Mouse (Mus musculus): ENCODE data around the gene Vill. TPM values are rescaled to one million over a fixed set of nuclear protein-coding genes. Genes with fewer than 3 reads are reported as not detected.
A peak's percentile ranks its signal among the peaks of the same experiment; 100 is the strongest.

The Vill gene
- polyA plus RNA-seq, 1 experiment from 2014 or later, result 31.6 TPM

DNA sequence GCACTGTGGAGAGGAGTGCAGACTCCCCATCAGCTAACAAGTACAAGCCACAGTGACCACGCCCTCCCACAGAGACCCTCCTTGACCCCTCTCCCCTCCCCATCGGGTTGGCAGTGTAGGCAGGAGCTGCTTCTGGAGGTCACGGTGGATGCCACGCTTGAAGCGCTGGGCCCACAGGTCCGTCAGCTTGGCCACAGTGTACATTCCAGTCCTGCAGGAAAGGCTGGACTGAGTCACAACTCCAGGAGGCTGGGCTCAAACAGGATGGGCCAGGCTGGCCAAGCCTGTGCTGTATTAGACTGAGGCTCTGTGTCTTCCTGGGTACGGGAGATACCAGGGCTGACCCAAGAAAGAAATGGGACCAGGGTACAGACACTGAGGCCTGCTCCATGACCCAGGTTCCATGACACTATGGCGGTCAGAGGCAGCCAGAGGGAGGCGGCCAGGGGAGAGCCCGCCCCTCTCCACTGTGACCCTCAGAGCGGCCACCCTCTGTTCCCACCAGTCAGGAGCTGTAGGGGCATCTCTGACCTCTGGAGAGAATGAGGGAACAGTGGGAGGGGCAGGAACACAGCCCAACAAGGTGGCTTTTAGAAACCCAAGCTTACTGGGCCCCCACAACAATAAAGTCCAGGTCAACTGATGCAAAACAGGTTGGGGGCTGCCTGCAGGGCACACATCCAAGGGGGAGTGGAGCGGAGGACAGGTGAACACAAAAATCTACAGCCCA, 39.2 kb downstream of the Vill start:
- Histone ChIP-seq H3K9ac (replicated peaks; ENCODE audit: low read depth, low read length) (no peak overlapping the region), H3K4me2 (replicated peaks; ENCODE audit: low read depth, low read length) (peak overlapping the region; percentile 85), H3K4me1 (ENCODE audit: control insufficient read depth, insufficient read depth, low read length) (peaks cover 25% of the 10 kb centered on the region; the same call in 1 of the 2 replicates), H3K27ac (ENCODE audit: low read length) (no peak overlapping the region), H3K9me3 (ENCODE audit: control insufficient read depth, low read depth, low read length) (no peaks in the 10 kb centered on the region), H3K4me3 (ENCODE audit: low read depth, low read length) (no peak overlapping the region), H3K36me3 (ENCODE audit: control insufficient read depth, insufficient read depth, low read length) (no peaks in the 10 kb centered on the region), H3K27me3 (ENCODE audit: control insufficient read depth, insufficient read depth, low read length) (no peaks in the 10 kb centered on the region)
- ATAC-seq (ENCODE audit: insufficient number of reproducible peaks, insufficient read depth, low FRiP score, low read depth), result no peak
- WGBS, result 67% methylated on average over 12 of the region's 12 CpGs

- WGBS, result 3% methylated on average over 45 of the region's 45 CpGs
- no peak for ATAC-seq (ENCODE audit: insufficient number of reproducible peaks, insufficient read depth, low FRiP score, low read depth)
Measured at GRCm38 (mm10) chr9:119092473-119093418, 40.2 kb downstream of the Vill start.

GRCm38 (mm10) chr9:119093419-119094295, 41.1 kb downstream of the Vill start, which contains the start of gene Plcd1:
TSS of gene Plcd1 (minus strand) at chr9:119093502.
- Histone ChIP-seq H3K36me3 (ENCODE audit: control insufficient read depth, insufficient read depth, low read length) (no peaks in the 10 kb centered on the region), H3K9ac (replicated peaks; ENCODE audit: low read depth, low read length) (peak within 1 kb of the TSS; percentile 53), H3K4me1 (ENCODE audit: control insufficient read depth, insufficient read depth, low read length) (peaks cover 17% of the 10 kb centered on the region; the same call in 1 of the 2 replicates), H3K27me3 (ENCODE audit: control insufficient read depth, insufficient read depth, low read length) (no peaks in the 10 kb centered on the region), H3K27ac (ENCODE audit: low read length) (peak within 1 kb of the TSS; percentile 77), H3K4me2 (replicated peaks; ENCODE audit: low read depth, low read length) (peak within 1 kb of the TSS; percentile 85), H3K9me3 (ENCODE audit: control insufficient read depth, low read depth, low read length) (no peaks in the 10 kb centered on the region), H3K4me3 (ENCODE audit: low read depth, low read length) (peak within 1 kb of the TSS; percentile 60)
- 10% methylated on average over 45 of the region's 45 CpGs for WGBS
- ATAC-seq (ENCODE audit: insufficient number of reproducible peaks, insufficient read depth, low FRiP score, low read depth), result peak; percentile 81

More at GRCm38 (mm10) chr9:119092473-119093418, 40.2 kb downstream of the Vill start:
- Histone ChIP-seq H3K36me3 (ENCODE audit: control insufficient read depth, insufficient read depth, low read length) (no peaks in the 10 kb centered on the region), H3K4me3 (ENCODE audit: low read depth, low read length) (peak overlapping the region; percentile 60), H3K27ac (ENCODE audit: low read length) (peak overlapping the region; percentile 33; the same call in 1 of the 2 replicates), H3K9ac (replicated peaks; ENCODE audit: low read depth, low read length) (peak overlapping the region; percentile 53), H3K4me1 (ENCODE audit: control insufficient read depth, insufficient read depth, low read length) (peaks cover 19% of the 10 kb centered on the region; the same call in 1 of the 2 replicates), H3K9me3 (ENCODE audit: control insufficient read depth, low read depth, low read length) (no peaks in the 10 kb centered on the region), H3K27me3 (ENCODE audit: control insufficient read depth, insufficient read depth, low read length) (no peaks in the 10 kb centered on the region), H3K4me2 (replicated peaks; ENCODE audit: low read depth, low read length) (peak overlapping the region; percentile 85)

DNA sequence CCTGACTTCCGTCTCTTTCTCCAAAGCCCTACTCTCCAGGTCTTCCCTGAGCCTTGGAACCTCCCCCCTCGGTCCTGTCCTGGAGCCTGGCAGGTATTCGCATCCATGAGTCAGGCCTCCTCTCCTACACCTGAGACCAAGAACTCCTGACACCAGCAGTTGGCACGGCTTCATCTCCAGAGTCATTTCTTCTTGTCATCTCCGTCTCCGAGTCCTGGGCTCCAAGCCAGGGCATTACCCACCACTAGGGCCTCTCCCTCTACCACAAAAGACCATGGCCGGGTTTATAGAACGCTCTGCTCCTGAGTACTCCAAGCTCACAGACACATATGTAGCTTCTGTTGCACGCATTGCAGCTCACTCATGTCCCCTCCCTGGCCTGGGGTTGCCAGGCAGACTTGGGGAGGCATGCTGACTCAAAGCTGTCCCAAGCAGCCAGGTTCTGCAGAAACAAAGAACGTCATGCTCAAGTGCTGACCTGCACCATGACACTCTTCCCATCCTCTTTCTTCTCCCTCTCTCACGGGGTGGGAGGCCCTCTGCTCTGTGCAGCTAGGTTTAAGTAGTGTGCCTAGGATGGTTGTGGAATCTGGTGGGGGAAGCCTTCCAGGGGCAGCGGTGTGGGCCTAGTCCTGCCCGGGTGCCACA, 42.0 kb downstream of the Vill start:
- Histone ChIP-seq H3K9me3 (ENCODE audit: control insufficient read depth, low read depth, low read length) (no peaks in the 10 kb centered on the region), H3K4me1 (ENCODE audit: control insufficient read depth, insufficient read depth, low read length) (peaks cover 17% of the 10 kb centered on the region; the same call in 1 of the 2 replicates), H3K36me3 (ENCODE audit: control insufficient read depth, insufficient read depth, low read length) (no peaks in the 10 kb centered on the region), H3K27me3 (ENCODE audit: control insufficient read depth, insufficient read depth, low read length) (no peaks in the 10 kb centered on the region), H3K4me2 (replicated peaks; ENCODE audit: low read depth, low read length) (no peak overlapping the region), H3K27ac (ENCODE audit: low read length) (peak overlapping the region; percentile 27; the same call in 1 of the 2 replicates), H3K9ac (replicated peaks; ENCODE audit: low read depth, low read length) (no peak overlapping the region), H3K4me3 (ENCODE audit: low read depth, low read length) (no peak overlapping the region)
- 71% methylated on average over 13 of the region's 13 CpGs for WGBS
- ATAC-seq (ENCODE audit: insufficient number of reproducible peaks, insufficient read depth, low FRiP score, low read depth), result no peak

- H3K9ac ChIP-seq (replicated peaks; ENCODE audit: low read depth, low read length), result no peak overlapping the region
- 0 out of 2 replicates have a peak, but pooled peaks cover 4% of the 10 kb centered on the region for H3K4me1 ChIP-seq (ENCODE audit: control insufficient read depth, insufficient read depth, low read length)
- no peaks in the 10 kb centered on the region for H3K27me3 ChIP-seq (ENCODE audit: control insufficient read depth, insufficient read depth, low read length)
- H3K36me3 ChIP-seq (ENCODE audit: control insufficient read depth, insufficient read depth, low read length), result no peaks in the 10 kb centered on the region
- no peak for ATAC-seq (ENCODE audit: insufficient number of reproducible peaks, insufficient read depth, low FRiP score, low read depth)
- H3K9me3 ChIP-seq (ENCODE audit: control insufficient read depth, low read depth, low read length), result no peaks in the 10 kb centered on the region
- H3K27ac ChIP-seq (ENCODE audit: low read length), result no peak overlapping the region
- no peak overlapping the region for H3K4me3 ChIP-seq (ENCODE audit: low read depth, low read length)
- 17% methylated on average over 15 of the region's 15 CpGs for WGBS
- H3K4me2 ChIP-seq (replicated peaks; ENCODE audit: low read depth, low read length), result no peak overlapping the region
Measured at GRCm38 (mm10) chr9:119100177-119100898, 47.8 kb downstream of the Vill start.

DNA sequence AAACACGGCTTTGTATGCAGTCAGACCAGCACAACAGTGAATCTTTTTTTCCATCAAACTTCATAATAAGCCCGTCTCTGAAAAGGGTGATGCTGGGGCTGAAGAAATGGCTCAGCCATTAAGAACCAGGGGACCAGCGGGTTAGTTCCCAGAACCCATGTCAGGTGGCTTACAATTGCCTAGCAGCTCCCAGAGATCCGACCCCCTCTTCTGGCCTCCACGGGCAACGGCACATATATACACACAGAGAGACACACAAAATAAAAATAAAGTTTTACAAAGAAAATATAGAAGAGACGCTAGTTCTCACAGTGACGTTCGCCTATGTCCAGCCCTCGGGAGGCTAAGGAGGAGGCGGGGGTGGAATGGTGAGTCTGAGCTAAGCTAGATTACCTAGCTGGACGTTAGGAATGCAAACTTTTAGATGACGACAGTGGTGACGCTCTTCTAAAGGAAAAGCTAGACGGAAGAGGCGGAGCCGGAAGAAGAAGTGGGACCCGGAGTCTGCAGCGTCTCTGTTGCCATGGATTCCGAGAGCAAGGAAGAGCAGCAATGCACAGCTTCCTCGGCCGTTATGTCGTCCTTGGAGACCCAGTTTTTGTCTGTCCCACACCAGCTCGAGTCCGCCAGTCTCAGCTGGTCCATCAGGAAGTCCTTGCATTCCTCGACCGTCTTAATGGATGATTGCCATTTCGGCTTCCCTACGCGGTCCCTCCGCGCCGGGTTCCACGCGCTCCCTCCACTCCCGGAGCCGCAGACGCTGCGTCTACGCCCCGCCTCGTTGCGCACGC, 49.6 kb downstream of the Vill start, which contains the start of gene Dlec1:
Gene Dlec1 (plus strand): TSS at position 487 of the 791 bp plus-strand sequence.
- Histone ChIP-seq H3K36me3 (ENCODE audit: control insufficient read depth, insufficient read depth, low read length) (no peaks in the 10 kb centered on the region), H3K4me3 (ENCODE audit: low read depth, low read length) (peak within 1 kb of the TSS; percentile 61), H3K9ac (replicated peaks; ENCODE audit: low read depth, low read length) (peak within 1 kb of the TSS; percentile 10; the same call in 1 of the 2 replicates), H3K27ac (ENCODE audit: low read length) (no peak within 1 kb of the TSS), H3K9me3 (ENCODE audit: control insufficient read depth, low read depth, low read length) (no peaks in the 10 kb centered on the region), H3K4me2 (replicated peaks; ENCODE audit: low read depth, low read length) (peak within 1 kb of the TSS; percentile 87), H3K4me1 (ENCODE audit: control insufficient read depth, insufficient read depth, low read length) (0 out of 2 replicates have a peak, but pooled peaks cover 4% of the 10 kb centered on the region), H3K27me3 (ENCODE audit: control insufficient read depth, insufficient read depth, low read length) (no peaks in the 10 kb centered on the region)
- WGBS, result 2% methylated on average over 44 of the region's 44 CpGs
- ATAC-seq (ENCODE audit: insufficient number of reproducible peaks, insufficient read depth, low FRiP score, low read depth), result peak; percentile 86

Data from stomach, embryonic 14.5 days (tissue).